Mouse (Mus musculus) testis, adult 2 months (tissue): Measurements from ENCODE around the gene Smg6.

Experiments used
- CTCF ChIP-seq: fragments of 200-500 bp; IDR thresholded peaks from 2 replicates; pipeline ENCODE4 v1.5.1; 2012; ENCODE audit warnings: low read depth, mild to moderate bottlenecking, inconsistent platforms, low read length, moderate library complexity; ENCODE audit not compliant: control insufficient read depth, insufficient read depth, insufficient replicate concordance
- POLR2A ChIP-seq: fragments of 200-500 bp; IDR thresholded peaks from 2 replicates; pipeline ENCODE4 v1.6.1; 2012; ENCODE audit warnings: low read depth, mild to moderate bottlenecking, inconsistent platforms, low read length, moderate library complexity; ENCODE audit not compliant: control insufficient read depth

GRCm38 (mm10) chr11:75163379-75163778 lies 237.8 kb downstream of the Smg6 start:
- TF ChIP-seq CTCF (no peak), POLR2A (no peak)
